Mouse (Mus musculus) E14TG2a.4 (cell line): ENCODE results near the gene Slco2b1.
A peak's percentile ranks its signal among the peaks of the same experiment; 100 is the strongest.

Experiments
- CTCF ChIP-seq: conservative IDR thresholded peaks from 2 replicates; pipeline ENCODE4 v1.5.1; 2014; ENCODE audit warnings: low read length
- NANOG ChIP-seq: IDR thresholded peaks from 2 replicates; pipeline ENCODE4 v1.6.1; 2014; ENCODE audit warnings: borderline replicate concordance, low read length, mixed read lengths

- TF ChIP-seq CTCF (peak; percentile 55), NANOG (no peak)
Observed at GRCm38 (mm10) chr7:99659379-99660029, 51.6 kb downstream of the Slco2b1 start.
